Mouse (Mus musculus): ENCODE measurements around the gene Smg8.

Gene Smg8

GRCm38 (mm10) chr11:87043052-87043451, 43.5 kb downstream of the Smg8 start:
- no peak for DNase-seq (ENCODE audit: low read depth)

DNA sequence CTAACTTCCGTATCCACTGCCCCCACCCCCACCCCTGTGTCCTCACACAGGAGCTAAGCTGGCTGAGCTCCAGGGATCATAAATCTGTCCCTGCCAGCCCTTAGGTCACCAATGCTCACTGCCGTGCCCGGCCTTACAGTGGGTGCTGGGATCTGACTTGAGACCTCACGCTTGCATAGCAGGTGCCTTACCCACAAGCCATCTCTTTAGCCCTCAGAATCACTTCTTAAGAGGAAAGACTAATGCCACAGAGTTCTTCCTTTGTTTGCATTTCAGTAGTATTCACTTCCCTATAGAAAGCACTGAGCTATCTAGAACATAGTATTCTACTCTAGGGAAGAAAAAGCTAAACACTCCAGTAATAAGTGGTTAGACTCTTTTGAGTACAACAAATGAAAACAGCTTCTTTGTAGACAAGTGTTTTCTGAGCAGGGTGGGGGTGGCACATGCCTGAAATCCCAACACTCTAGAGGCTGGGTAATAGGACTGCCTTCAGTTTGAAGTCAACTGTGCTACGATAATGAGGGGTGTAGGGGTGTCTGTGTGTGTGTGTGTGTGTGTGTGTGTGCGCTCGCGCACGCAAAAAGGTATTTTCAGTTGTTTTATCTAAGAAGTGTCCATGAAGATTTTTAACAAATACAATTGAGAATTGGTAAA, 47.1 kb downstream of the Smg8 start:
- no peak for DNase-seq (ENCODE audit: low read depth)

DNA sequence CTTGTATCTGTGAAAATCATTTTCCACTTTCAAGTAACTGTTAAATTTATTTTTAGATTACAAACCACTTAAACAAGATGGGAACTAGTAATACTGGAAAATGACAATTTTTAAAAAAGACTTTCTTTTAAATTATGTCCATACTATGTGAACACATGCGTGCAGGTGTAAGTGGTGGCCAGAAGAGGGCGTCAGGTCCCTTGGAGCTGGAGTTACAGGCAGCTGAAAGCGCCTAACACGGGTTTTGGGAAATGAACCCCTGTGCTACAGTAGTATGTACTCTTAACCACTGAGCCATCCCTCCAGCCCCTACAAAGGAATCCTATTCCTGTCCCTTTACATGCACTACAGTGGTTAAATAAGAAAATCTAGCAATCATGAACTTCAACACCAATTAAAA, 50.4 kb downstream of the Smg8 start:
- DNase-seq (ENCODE audit: low read depth): no peak

- DNase-seq (ENCODE audit: low read depth): no peak
These were observed 58.4 kb downstream of the Smg8 start for GRCm38 (mm10) chr11:87028212-87028611.
